Mouse (Mus musculus): ENCODE data around the gene Ncstn. TPM values are rescaled to one million over a fixed set of nuclear protein-coding genes. Genes with fewer than 3 reads are reported as not detected.

The Ncstn gene
- polyA plus RNA-seq, 1 experiment from 2014 or later: 136 TPM

DNA sequence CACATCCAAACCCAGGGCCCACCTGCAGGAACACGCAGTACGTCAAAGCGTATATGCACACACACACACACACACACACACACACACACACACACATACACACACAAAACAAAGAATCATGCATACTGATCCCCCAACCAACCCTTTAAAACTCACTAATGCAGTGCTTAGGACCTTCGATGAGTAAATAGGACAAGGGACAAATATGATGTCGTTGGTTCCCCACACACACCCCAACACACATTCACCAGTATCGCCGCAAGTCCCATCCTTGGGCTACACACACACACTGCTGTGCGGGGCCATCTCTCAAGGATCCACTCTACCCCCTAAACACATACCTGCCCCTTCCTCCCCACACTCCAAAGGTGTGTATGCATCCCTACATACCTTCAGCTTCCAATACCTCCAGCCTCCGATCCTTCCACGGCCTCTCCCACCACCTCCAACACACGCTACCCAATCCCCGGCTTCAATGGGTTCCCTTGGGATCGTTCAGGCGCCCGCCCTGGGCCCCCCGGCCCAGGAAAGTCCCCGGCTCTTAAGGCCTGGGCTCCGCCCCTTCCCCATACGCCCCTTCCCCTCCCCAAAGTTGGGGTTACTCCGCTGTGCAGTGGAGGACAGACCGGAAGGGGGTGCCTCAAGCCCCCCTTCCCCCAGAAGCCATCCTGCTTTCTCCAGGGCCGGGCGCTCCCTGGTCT, 56.2 kb downstream of the Ncstn start:
- 4% methylated on average over 23 of the region's 23 CpGs for WGBS
- ATAC-seq (ENCODE audit: low FRiP score, low TSS enrichment): peak; percentile 76

GRCm38 (mm10) chr1:172025201-172025904, 57.2 kb downstream of the Ncstn start:
- Histone ChIP-seq H3K27ac (ENCODE audit: low read depth, low read length) (no peak overlapping the region), H3K4me2 (replicated peaks; ENCODE audit: low read depth, low read length) (peak overlapping the region; percentile 60), H3K9me3 (ENCODE audit: control insufficient read depth, low read length) (no peaks in the 10 kb centered on the region), H3K9ac (ENCODE audit: low read depth, low read length) (peak overlapping the region; percentile 93; the same call in 1 of the 2 replicates), H3K27me3 (ENCODE audit: control insufficient read depth, insufficient read depth, low read length) (no peaks in the 10 kb centered on the region), H3K4me3 (ENCODE audit: low read length) (peak overlapping the region; percentile 93), H3K4me1 (ENCODE audit: control insufficient read depth, insufficient read depth, low read length) (peaks cover 39% of the 10 kb centered on the region), H3K36me3 (ENCODE audit: control insufficient read depth, insufficient read depth, low read length) (peaks cover 6% of the 10 kb centered on the region; the same call in 1 of the 2 replicates)
- no peak for ATAC-seq (ENCODE audit: low FRiP score, low TSS enrichment)
- WGBS: 50% methylated on average over 8 of the region's 8 CpGs

More for the DNA sequence above, 56.2 kb downstream of the Ncstn start:
- peak overlapping the region; percentile 93 for H3K4me3 ChIP-seq (ENCODE audit: low read length)
- no peaks in the 10 kb centered on the region for H3K27me3 ChIP-seq (ENCODE audit: control insufficient read depth, insufficient read depth, low read length)
- H3K4me2 ChIP-seq (replicated peaks; ENCODE audit: low read depth, low read length): peak overlapping the region; percentile 60
- no peaks in the 10 kb centered on the region for H3K9me3 ChIP-seq (ENCODE audit: control insufficient read depth, low read length)
- peaks cover 6% of the 10 kb centered on the region; the same call in 1 of the 2 replicates for H3K36me3 ChIP-seq (ENCODE audit: control insufficient read depth, insufficient read depth, low read length)
- H3K9ac ChIP-seq (ENCODE audit: low read depth, low read length): peak overlapping the region; percentile 93
- H3K4me1 ChIP-seq (ENCODE audit: control insufficient read depth, insufficient read depth, low read length): peaks cover 35% of the 10 kb centered on the region
- H3K27ac ChIP-seq (ENCODE audit: low read depth, low read length): peak overlapping the region; percentile 87

GRCm38 (mm10) chr1:172024140-172024895, 58.3 kb downstream of the Ncstn start:
- no peak overlapping the region for H3K9ac ChIP-seq (ENCODE audit: low read depth, low read length)
- no peak overlapping the region for H3K27ac ChIP-seq (ENCODE audit: low read depth, low read length)
- H3K4me2 ChIP-seq (replicated peaks; ENCODE audit: low read depth, low read length): no peak overlapping the region; the same call in 1 of the 2 replicates
- H3K4me1 ChIP-seq (ENCODE audit: control insufficient read depth, insufficient read depth, low read length): peaks cover 45% of the 10 kb centered on the region
- WGBS: 63% methylated on average over 9 of the region's 9 CpGs
- no peaks in the 10 kb centered on the region for H3K9me3 ChIP-seq (ENCODE audit: control insufficient read depth, low read length)
- H3K4me3 ChIP-seq (ENCODE audit: low read length): no peak overlapping the region
- no peaks in the 10 kb centered on the region for H3K27me3 ChIP-seq (ENCODE audit: control insufficient read depth, insufficient read depth, low read length)
- ATAC-seq (ENCODE audit: low FRiP score, low TSS enrichment): no peak
- H3K36me3 ChIP-seq (ENCODE audit: control insufficient read depth, insufficient read depth, low read length): peaks cover 6% of the 10 kb centered on the region; the same call in 1 of the 2 replicates

GRCm38 (mm10) chr1:172019863-172020521, 62.6 kb downstream of the Ncstn start:
- no peak overlapping the region for H3K27ac ChIP-seq (ENCODE audit: low read depth, low read length)
- H3K4me1 ChIP-seq (ENCODE audit: control insufficient read depth, insufficient read depth, low read length): peaks cover 44% of the 10 kb centered on the region
- H3K9me3 ChIP-seq (ENCODE audit: control insufficient read depth, low read length): no peaks in the 10 kb centered on the region
- H3K27me3 ChIP-seq (ENCODE audit: control insufficient read depth, insufficient read depth, low read length): no peaks in the 10 kb centered on the region
- H3K36me3 ChIP-seq (ENCODE audit: control insufficient read depth, insufficient read depth, low read length): peaks cover 6% of the 10 kb centered on the region; the same call in 1 of the 2 replicates
- no peak overlapping the region for H3K4me3 ChIP-seq (ENCODE audit: low read length)
- 43% methylated on average over 10 of the region's 10 CpGs for WGBS
- ATAC-seq (ENCODE audit: low FRiP score, low TSS enrichment): 0 out of 2 replicates have a peak, but pooled peaks have one; percentile 11
- H3K9ac ChIP-seq (ENCODE audit: low read depth, low read length): no peak overlapping the region
- no peak overlapping the region for H3K4me2 ChIP-seq (replicated peaks; ENCODE audit: low read depth, low read length)

DNA sequence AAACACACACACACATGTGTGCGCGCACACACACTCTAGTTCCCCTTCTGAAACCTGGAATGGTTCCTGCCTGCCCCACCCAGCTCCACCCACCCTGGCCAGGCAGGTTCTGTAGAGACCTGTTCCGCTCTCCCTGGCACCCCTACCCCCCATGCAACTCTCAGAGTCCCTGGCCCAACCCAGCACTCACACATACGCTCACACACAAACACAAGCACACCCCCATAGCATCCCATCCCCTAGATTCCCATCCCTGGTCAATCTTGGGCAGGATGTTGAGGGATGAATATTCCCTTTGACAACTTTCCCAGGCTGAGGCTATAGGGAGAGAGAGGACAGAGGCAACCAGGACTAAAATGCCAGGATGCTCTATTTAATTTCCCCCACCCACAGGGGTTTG, 63.3 kb downstream of the Ncstn start:
- 92% methylated on average over 4 of the region's 4 CpGs for WGBS
- H3K4me1 ChIP-seq (ENCODE audit: control insufficient read depth, insufficient read depth, low read length): peaks cover 38% of the 10 kb centered on the region

DNA sequence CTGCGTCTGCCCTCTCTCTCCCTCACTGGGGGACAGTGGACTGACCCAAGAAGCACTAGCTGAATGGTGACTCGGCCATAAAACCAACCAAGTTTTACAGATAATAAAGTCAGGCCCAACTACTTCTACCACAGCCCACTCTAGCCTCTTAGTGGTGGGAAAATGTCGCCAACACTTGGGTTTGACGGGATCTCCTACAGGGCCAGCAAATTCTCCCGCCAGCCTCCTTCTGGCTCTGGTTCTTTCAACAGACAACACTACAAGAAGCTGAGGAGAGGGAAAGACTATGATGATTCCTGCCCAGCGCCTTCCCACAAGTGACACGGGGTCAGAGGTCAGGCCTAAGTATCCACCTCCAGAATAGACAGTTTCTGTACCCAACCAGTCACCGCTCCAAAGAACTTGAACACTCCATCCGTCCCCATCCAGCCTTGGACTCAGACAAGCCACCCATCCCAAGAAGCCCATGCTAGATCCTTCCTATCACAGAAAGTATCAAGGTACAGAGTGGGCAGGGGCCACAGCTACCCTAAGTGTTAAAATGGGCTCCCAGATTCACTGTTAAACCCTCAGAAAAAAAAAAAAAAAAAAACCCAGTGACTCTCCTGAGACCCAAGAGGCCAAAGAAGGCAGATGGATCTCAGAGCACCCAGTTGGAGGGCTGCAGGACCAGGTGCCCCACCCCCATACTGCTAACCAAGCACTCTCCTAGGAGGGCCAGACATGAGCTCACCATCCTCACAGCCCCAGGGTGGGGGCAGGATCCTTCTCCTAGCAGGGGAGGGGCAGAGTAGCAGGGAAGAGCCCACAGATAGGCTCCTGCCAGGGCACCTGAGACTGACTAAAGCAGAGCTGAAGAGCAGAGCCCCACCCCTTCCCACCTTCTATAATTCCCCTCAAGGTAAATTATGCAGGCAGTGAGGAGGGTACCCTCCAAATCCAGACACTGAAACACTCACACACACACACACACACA, 64.0 kb downstream of the Ncstn start:
- Histone ChIP-seq H3K4me3 (ENCODE audit: low read length) (no peak overlapping the region), H3K36me3 (ENCODE audit: control insufficient read depth, insufficient read depth, low read length) (0 out of 2 replicates have a peak, but pooled peaks cover 2% of the 10 kb centered on the region), H3K4me2 (replicated peaks; ENCODE audit: low read depth, low read length) (no peak overlapping the region), H3K27ac (ENCODE audit: low read depth, low read length) (no peak overlapping the region), H3K27me3 (ENCODE audit: control insufficient read depth, insufficient read depth, low read length) (no peaks in the 10 kb centered on the region), H3K4me1 (ENCODE audit: control insufficient read depth, insufficient read depth, low read length) (peaks cover 32% of the 10 kb centered on the region), H3K9ac (ENCODE audit: low read depth, low read length) (no peak overlapping the region), H3K9me3 (ENCODE audit: control insufficient read depth, low read length) (no peaks in the 10 kb centered on the region)
- WGBS: 81% methylated on average over 9 of the region's 9 CpGs
- ATAC-seq (ENCODE audit: low FRiP score, low TSS enrichment): no peak

More for the DNA sequence above, 63.3 kb downstream of the Ncstn start:
- peaks cover 6% of the 10 kb centered on the region; the same call in 1 of the 2 replicates for H3K36me3 ChIP-seq (ENCODE audit: control insufficient read depth, insufficient read depth, low read length)
- no peak overlapping the region for H3K4me3 ChIP-seq (ENCODE audit: low read length)
- no peak for ATAC-seq (ENCODE audit: low FRiP score, low TSS enrichment)
- H3K27ac ChIP-seq (ENCODE audit: low read depth, low read length): no peak overlapping the region
- H3K27me3 ChIP-seq (ENCODE audit: control insufficient read depth, insufficient read depth, low read length): no peaks in the 10 kb centered on the region
- no peak overlapping the region for H3K9ac ChIP-seq (ENCODE audit: low read depth, low read length)
- H3K9me3 ChIP-seq (ENCODE audit: control insufficient read depth, low read length): no peaks in the 10 kb centered on the region
- no peak overlapping the region for H3K4me2 ChIP-seq (replicated peaks; ENCODE audit: low read depth, low read length)

DNA sequence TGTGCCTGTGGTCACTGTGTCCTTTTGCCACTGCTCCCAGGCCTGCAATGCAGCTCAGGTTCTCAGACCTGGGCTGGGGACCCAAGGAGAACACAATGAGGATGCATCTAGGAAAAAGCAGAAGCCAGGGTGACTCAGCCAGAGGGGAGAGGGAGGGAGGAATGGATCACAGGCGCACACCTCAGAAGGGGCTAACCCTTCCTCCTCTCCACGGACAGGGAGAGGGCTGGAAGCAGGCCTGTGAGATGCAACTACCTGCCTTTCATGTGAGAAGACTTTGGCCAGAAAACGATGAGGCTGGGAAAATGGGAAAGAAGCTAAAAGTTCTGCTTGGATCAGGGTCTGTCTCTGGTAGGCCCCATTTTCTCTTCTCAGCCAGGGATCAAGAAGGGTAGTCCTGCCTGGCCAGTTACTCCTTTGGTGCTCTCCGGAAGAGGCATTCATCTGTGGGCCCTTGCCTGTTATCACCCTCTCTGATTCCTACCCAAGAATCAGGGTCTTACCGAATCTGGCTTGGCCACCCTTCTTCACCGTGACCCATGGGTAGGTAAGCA, 65.0 kb downstream of the Ncstn start:
- 77% methylated on average over 6 of the region's 6 CpGs for WGBS
- H3K4me3 ChIP-seq (ENCODE audit: low read length): no peak overlapping the region
- peak overlapping the region; percentile 24; the same call in 1 of the 2 replicates for H3K27ac ChIP-seq (ENCODE audit: low read depth, low read length)
- H3K9ac ChIP-seq (ENCODE audit: low read depth, low read length): 0 out of 2 replicates have a peak overlapping the region, but pooled peaks have one; percentile 12
- no peak overlapping the region for H3K4me2 ChIP-seq (replicated peaks; ENCODE audit: low read depth, low read length)
- H3K36me3 ChIP-seq (ENCODE audit: control insufficient read depth, insufficient read depth, low read length): peaks cover 6% of the 10 kb centered on the region; the same call in 1 of the 2 replicates
- no peak for ATAC-seq (ENCODE audit: low FRiP score, low TSS enrichment)
- H3K4me1 ChIP-seq (ENCODE audit: control insufficient read depth, insufficient read depth, low read length): peaks cover 31% of the 10 kb centered on the region
- no peaks in the 10 kb centered on the region for H3K27me3 ChIP-seq (ENCODE audit: control insufficient read depth, insufficient read depth, low read length)
- H3K9me3 ChIP-seq (ENCODE audit: control insufficient read depth, low read length): no peaks in the 10 kb centered on the region
